ENCODE assay signal across 9 mouse cellular contexts in genomic region chr19:8252705-8253037, GRCm38 (mm10). TPM values are rescaled to one million over a fixed set of nuclear protein-coding genes. Genes with fewer than 3 reads are reported as not detected.
DNase-seq lines count a peak whose midpoint lies in the region; ATAC-seq lines count a peak whose summit lies in the region.
"Had no signal": no experiment of that assay in that cellular context is flagged by ENCODE, and none has a peak within 500 bp of the region (broad histone marks: within the 10 kb centered on the region; RNA-seq: fewer than 3 reads in every experiment).

No protein-coding gene starts in this region.

- no peaks in the 10 kb centered on the region for H3K4me1 ChIP-seq in heart, embryonic 16.5 days (ENCODE audit: control insufficient read depth, insufficient read depth, low read length)
- H3K4me1 ChIP-seq in embryonic facial prominence, embryonic 10.5 days, result no peaks in the 10 kb centered on the region; the same call in 1 of the 2 replicates
- no peaks in the 10 kb centered on the region for H3K4me1 ChIP-seq in intestine, embryonic 14.5 days (replicated peaks; ENCODE audit: control insufficient read depth, insufficient read depth, low read length)
- no peaks in the 10 kb centered on the region for H3K4me1 ChIP-seq in midbrain, embryonic 16.5 days (ENCODE audit: control insufficient read depth, insufficient read depth, low read length)

- DNase-seq in heart, postnatal 10 days, result no peak
- peak; percentile 8 for DNase-seq in embryonic facial prominence, embryonic 10.5 days (ENCODE audit: low spot score)
- DNase-seq in intestine, embryonic 14.5 days (ENCODE audit: low spot score), result no peak
- DNase-seq in spleen, postnatal 10 days (ENCODE audit: low spot score in 2 of 2), result no peak
- no peak for DNase-seq in kidney, postnatal 10 days
- DNase-seq in natural killer cell, adult 2 months (ENCODE audit: low spot score in 2 of 2), result no peak

- H3K9me3 ChIP-seq in heart, embryonic 16.5 days (replicated peaks; ENCODE audit: control insufficient read depth, low read length), result no peaks in the 10 kb centered on the region
- H3K9me3 ChIP-seq in embryonic facial prominence, embryonic 10.5 days, result peaks cover 13% of the 10 kb centered on the region; the same call in 1 of the 2 replicates
- H3K9me3 ChIP-seq in intestine, embryonic 14.5 days (ENCODE audit: control insufficient read depth, low read length), result no peaks in the 10 kb centered on the region
- H3K9me3 ChIP-seq in midbrain, embryonic 16.5 days (replicated peaks; ENCODE audit: control insufficient read depth, low read length, poor library complexity, severe bottlenecking), result no peaks in the 10 kb centered on the region; the same call in none of the 2 replicates

- H3K27ac ChIP-seq in heart, embryonic 16.5 days (ENCODE audit: low read length), result peak overlapping the region; percentile 88
- H3K27ac ChIP-seq in embryonic facial prominence, embryonic 10.5 days (replicated peaks), result peak overlapping the region; percentile 86; the same call in 1 of the 2 replicates
- H3K27ac ChIP-seq in intestine, embryonic 14.5 days (ENCODE audit: low read depth), result peak overlapping the region; percentile 43; the same call in 1 of the 2 replicates
- peak overlapping the region; percentile 82 for H3K27ac ChIP-seq in midbrain, embryonic 16.5 days (ENCODE audit: low read length)

- H3K27me3 ChIP-seq in heart, embryonic 16.5 days (ENCODE audit: control insufficient read depth, insufficient read depth, low read length), result no peaks in the 10 kb centered on the region
- no peaks in the 10 kb centered on the region for H3K27me3 ChIP-seq in embryonic facial prominence, embryonic 10.5 days (replicated peaks; ENCODE audit: low read depth, poor library complexity, severe bottlenecking)
- H3K27me3 ChIP-seq in intestine, embryonic 14.5 days (replicated peaks; ENCODE audit: control insufficient read depth, insufficient read depth, low read length), result no peaks in the 10 kb centered on the region
- H3K27me3 ChIP-seq in midbrain, embryonic 16.5 days (ENCODE audit: control insufficient read depth, insufficient read depth, low read depth, low read length), result no peaks in the 10 kb centered on the region

- intact Hi-C loops in heart, postnatal 10 days (cut with DNase I), result no loop called here

- H3K36me3 ChIP-seq in heart, embryonic 16.5 days (ENCODE audit: control insufficient read depth, insufficient read depth), result no peaks in the 10 kb centered on the region
- H3K36me3 ChIP-seq in embryonic facial prominence, embryonic 10.5 days (replicated peaks), result no peaks in the 10 kb centered on the region
- H3K36me3 ChIP-seq in intestine, embryonic 14.5 days (ENCODE audit: control insufficient read depth, insufficient read depth, low read length), result no peaks in the 10 kb centered on the region
- H3K36me3 ChIP-seq in midbrain, embryonic 16.5 days (ENCODE audit: control insufficient read depth, insufficient read depth, low read length), result no peaks in the 10 kb centered on the region

- peak overlapping the region; percentile 61 for H3K4me3 ChIP-seq in heart, embryonic 16.5 days (ENCODE audit: low read length)
- peak overlapping the region; percentile 70 for H3K4me3 ChIP-seq in embryonic facial prominence, embryonic 10.5 days
- peak overlapping the region; percentile 49 for H3K4me3 ChIP-seq in intestine, embryonic 14.5 days (ENCODE audit: low read depth, low read length)
- H3K4me3 ChIP-seq in midbrain, embryonic 16.5 days (ENCODE audit: low read depth, low read length), result peak overlapping the region; percentile 57

- WGBS in heart, embryonic 16.5 days, result 17% methylated on average over 3 of the region's 3 CpGs
- 36% methylated on average over 3 of the region's 3 CpGs for WGBS in embryonic facial prominence, embryonic 10.5 days
- 19% methylated on average over 3 of the region's 3 CpGs for WGBS in intestine, embryonic 14.5 days
- 47% methylated on average over 3 of the region's 3 CpGs for WGBS in midbrain, embryonic 16.5 days

- H3K4me2 ChIP-seq in heart, embryonic 16.5 days (ENCODE audit: low read depth, low read length), result peak overlapping the region; percentile 68
- H3K4me2 ChIP-seq in intestine, embryonic 14.5 days (ENCODE audit: low read length), result peak overlapping the region; percentile 52
- H3K4me2 ChIP-seq in midbrain, embryonic 16.5 days (ENCODE audit: low read length), result peak overlapping the region; percentile 61

- ATAC-seq in heart, embryonic 16.5 days (replicated peaks; ENCODE audit: extremely low read depth, insufficient read depth, low FRiP score), result peak; percentile 29; the same call in 1 of the 2 replicates
- ATAC-seq in intestine, embryonic 14.5 days (replicated peaks; ENCODE audit: low FRiP score, low TSS enrichment, low read depth), result no peak
- ATAC-seq in midbrain, embryonic 16.5 days, result no peak; the same call in 1 of the 2 replicates

- peak overlapping the region; percentile 74 for H3K9ac ChIP-seq in heart, embryonic 16.5 days (ENCODE audit: low read length)
- H3K9ac ChIP-seq in intestine, embryonic 14.5 days (ENCODE audit: low read length), result peak overlapping the region; percentile 63
- peak overlapping the region; percentile 81 for H3K9ac ChIP-seq in midbrain, embryonic 16.5 days (ENCODE audit: low read depth, low read length)

RNA-seq across cellular contexts. Expression of gene Slc22a29, which starts 34.0 kb away (rescaled TPM):
- not detected in 2 replicates for polyA plus RNA-seq in heart, embryonic 16.5 days (2015; fragmentation: Nextera tagmentation; extraction: Ambion mirVana)
- total RNA-seq in heart, postnatal 10 days (2021), result not detected
- not detected in 2 replicates for polyA plus RNA-seq in embryonic facial prominence, embryonic 10.5 days (2016; fragmentation: Nextera tagmentation; extraction: Ambion mirVana)
- not detected in 2 replicates for polyA plus RNA-seq in intestine, embryonic 14.5 days (2014; fragmentation: Nextera tagmentation; extraction: Ambion mirVana)
- not detected in 2 replicates for polyA plus RNA-seq in midbrain, embryonic 16.5 days (2015; fragmentation: Nextera tagmentation; extraction: Ambion mirVana)
- total RNA-seq: MEL had no signal
